Mouse (Mus musculus) CD8-positive naive resting alpha-beta T cell, adult 57 days (primary cell): ENCODE data around the gene Mtfmt. TPM values are rescaled to one million over a fixed set of nuclear protein-coding genes. Genes with fewer than 3 reads are reported as not detected.

Source experiments
- total RNA-seq: library from RNA; stranded (reverse); gene quantifications from one replicate; pipeline ENCODE4 v1.2.4, GENCODE M21; 2023

The Mtfmt gene
- 26.8 TPM for total RNA-seq

DNA sequence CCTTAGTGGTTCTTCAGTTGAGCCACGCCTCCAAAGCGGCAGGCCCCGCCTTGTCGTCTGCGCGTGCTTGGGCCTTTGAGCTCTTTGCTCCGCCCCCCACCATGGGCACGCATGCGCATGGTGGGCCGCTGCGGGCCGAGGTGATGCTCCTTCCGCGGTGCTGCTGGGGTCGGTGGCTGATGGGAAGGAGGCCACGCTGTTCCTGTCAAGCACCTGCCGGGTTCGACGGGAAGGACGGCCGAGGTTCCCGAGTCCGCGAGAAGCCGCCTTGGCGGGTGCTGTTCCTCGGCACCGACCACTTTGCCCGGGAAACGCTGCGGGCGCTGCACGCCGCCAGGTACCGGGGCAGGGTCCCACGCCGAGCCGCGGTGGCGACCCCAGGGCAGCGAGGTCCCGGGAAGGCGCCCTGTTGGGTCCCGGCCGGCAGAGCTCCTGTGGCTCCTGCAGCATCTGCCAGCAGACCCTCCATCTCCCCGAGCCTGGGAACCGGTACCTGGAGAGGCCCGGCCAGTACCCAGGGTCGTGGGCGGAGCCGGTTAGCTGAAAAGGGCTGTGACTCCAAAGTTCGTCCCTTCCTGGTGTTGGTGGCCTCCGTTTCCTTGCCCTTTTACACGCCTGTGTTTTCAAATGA is at the start of gene Mtfmt:
TSS of gene Mtfmt (plus strand) at position 112 of the 631 bp plus-strand sequence.

DNA sequence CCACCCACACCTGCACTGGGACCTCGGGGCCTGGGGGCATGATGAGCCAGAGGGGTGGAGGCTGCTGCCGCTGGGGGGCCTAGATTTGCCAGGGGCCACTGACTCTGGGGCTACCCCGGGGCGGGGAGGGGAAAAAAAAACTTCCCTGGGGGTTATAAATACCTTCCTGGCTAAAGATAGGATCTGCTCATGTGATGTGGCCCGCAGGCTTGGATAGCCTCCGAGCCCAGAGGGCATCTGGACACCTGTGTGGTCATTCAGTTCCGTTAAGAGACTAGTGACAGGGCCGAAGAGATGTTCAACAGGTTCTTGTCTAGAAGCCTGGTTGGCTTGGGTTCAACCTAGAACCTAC is 44.0 kb upstream of the Mtfmt start, which contains the start of gene Kbtbd13:
TSS of gene Kbtbd13 (minus strand) at position 40 of the 352 bp plus-strand sequence.

GRCm38 (mm10) chr9:65398279-65398678 is 37.3 kb upstream of the Mtfmt start, which contains the start of gene Rasl12:
Gene Rasl12, plus strand, starts transcription at chr9:65398506.

DNA sequence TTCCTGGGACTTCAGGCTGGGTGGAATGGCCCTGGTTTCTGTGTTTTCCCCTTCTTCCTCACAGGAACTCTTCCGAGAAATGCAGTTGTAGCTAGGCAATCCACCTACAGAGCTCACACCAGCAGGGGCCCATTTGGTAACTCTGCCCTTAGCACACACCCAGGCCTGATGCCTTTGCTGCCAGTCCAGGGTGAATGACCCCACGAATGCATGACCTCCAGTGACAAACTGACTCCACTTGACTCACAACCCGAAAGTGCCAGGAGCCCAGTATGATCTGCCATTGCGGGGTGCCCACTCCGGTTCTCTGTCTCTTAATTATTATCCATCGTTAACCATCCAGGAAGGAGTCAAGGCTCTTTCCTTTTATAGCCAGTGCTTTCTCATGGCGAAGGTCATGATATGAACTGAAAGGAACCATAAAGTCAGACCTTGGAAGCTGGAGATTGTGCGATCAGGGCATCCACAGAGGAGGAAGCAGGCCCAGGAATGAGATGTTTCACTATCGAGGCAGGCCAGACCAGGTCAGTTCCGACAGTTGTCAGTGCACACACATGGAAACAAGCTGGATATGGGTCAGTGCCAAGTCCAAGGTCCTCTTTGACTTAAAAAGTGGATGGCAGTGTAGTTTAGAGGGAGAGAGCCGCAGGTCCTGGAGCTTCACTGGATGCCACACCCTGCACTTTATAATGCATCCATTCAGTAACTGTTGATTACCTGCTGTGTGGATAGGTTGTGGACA is 12.7 kb upstream of the Mtfmt start, which contains the start of gene Slc51b:
TSS of gene Slc51b (minus strand) at position 196 of the 742 bp plus-strand sequence.

GRCm38 (mm10) chr9:65460732-65461442 is 25.3 kb downstream of the Mtfmt start, which contains the start of gene Spg21:
Gene Spg21, plus strand, starts transcription at chr9:65460947.

Other genes starting within 250 kb of the Mtfmt start
- 5.7 TPM for gene Parp16, start 240.4 kb upstream of the Mtfmt start, total RNA-seq
- gene Cilp, start 170.6 kb upstream of the Mtfmt start, total RNA-seq = not detected
- gene Clpx, start 141.5 kb upstream of the Mtfmt start, total RNA-seq = 32.2 TPM
- gene Pdcd7, start 89.7 kb upstream of the Mtfmt start, total RNA-seq = 15.5 TPM
- gene Ubap1l, start 74.7 kb upstream of the Mtfmt start, total RNA-seq = 1.1 TPM
- not detected for gene Kbtbd13, start 44.1 kb upstream of the Mtfmt start, total RNA-seq
- gene Rasl12, start 37.3 kb upstream of the Mtfmt start, total RNA-seq = 0.21 TPM
- gene Slc51b, start 12.8 kb upstream of the Mtfmt start, total RNA-seq = not detected
- gene Spg21, start 25.2 kb downstream of the Mtfmt start, total RNA-seq = 43.0 TPM
- not detected for gene Ankdd1a, start 84.4 kb downstream of the Mtfmt start, total RNA-seq
- 48.3 TPM for gene Plekho2, start 144.3 kb downstream of the Mtfmt start, total RNA-seq
- not detected for gene Pif1, start 151.4 kb downstream of the Mtfmt start, total RNA-seq
- gene Rbpms2, start 193.9 kb downstream of the Mtfmt start, total RNA-seq = 0.70 TPM
- 25.1 TPM for gene Oaz2, start 232.2 kb downstream of the Mtfmt start, total RNA-seq